Mouse (Mus musculus) liver, embryonic 11.5 days (tissue): Measurements from ENCODE around the gene Cd320. TPM values are rescaled to one million over a fixed set of nuclear protein-coding genes. Genes with fewer than 3 reads are reported as not detected.
"Not testable (repeated sequence)": the region's sequence is repeated elsewhere in the genome, so short reads cannot be mapped to it uniquely, and the experiment has no call there.

ENCODE experiments used
- ATAC-seq: fragments of 200-750 bp; cut with Nextera tagmentation; replicated peaks from 2 replicates; pipeline ENCODE4 v1.8.0; 2017; ENCODE audit warnings: moderate number of reproducible peaks, mild to moderate bottlenecking, moderate TSS enrichment, moderate library complexity; ENCODE audit not compliant: low FRiP score
- DNase-seq: peaks from one replicate; pipeline ENCODE4 v3.0.0-alpha.2; 2017; ENCODE audit warnings: low spot score
- H3K27ac ChIP-seq: fragments of 300-500 bp; sonication (generic); 2 replicates; pipeline ENCODE4 v1.5.1; 2014; ENCODE audit warnings: mild to moderate bottlenecking, low read depth, low read length, control low read depth
- H3K27me3 ChIP-seq: fragments of 300-500 bp; sonication (generic); replicated peaks from 2 replicates; pipeline ENCODE4 v1.6.1; 2014; ENCODE audit warnings: low read length, mixed read lengths; ENCODE audit not compliant: control insufficient read depth, insufficient read depth
- H3K36me3 ChIP-seq: fragments of 300-500 bp; sonication (generic); 2 replicates; pipeline ENCODE4 v1.6.1; 2014; ENCODE audit warnings: mild to moderate bottlenecking, low read length, moderate library complexity, mixed read lengths; ENCODE audit not compliant: control insufficient read depth, insufficient read depth
- H3K4me1 ChIP-seq: fragments of 300-500 bp; sonication (generic); replicated peaks from 2 replicates; pipeline ENCODE4 v1.6.1; 2014; ENCODE audit warnings: low read length, mixed read lengths; ENCODE audit not compliant: control insufficient read depth, insufficient read depth
- H3K4me2 ChIP-seq: fragments of 300-500 bp; sonication (generic); 2 replicates; pipeline ENCODE4 v1.6.1; 2014; ENCODE audit warnings: mild to moderate bottlenecking, control low read depth, moderate library complexity
- H3K4me3 ChIP-seq: fragments of 300-500 bp; sonication (generic); 2 replicates; pipeline ENCODE4 v1.5.1; 2014; ENCODE audit warnings: low read depth, low read length, control low read depth
- H3K9ac ChIP-seq: fragments of 300-500 bp; sonication (generic); 2 replicates; pipeline ENCODE4 v1.6.1; 2014; ENCODE audit warnings: low read depth, low read length, control low read depth
- H3K9me3 ChIP-seq: fragments of 300-500 bp; sonication (generic); 2 replicates; pipeline ENCODE4 v1.6.1; 2016; ENCODE audit warnings: low read length, inconsistent platforms, mixed read lengths; ENCODE audit not compliant: control insufficient read depth
- WGBS: fragments of 180-500 bp; shearing (Covaris S2); extraction: QIAGEN DNeasy Blood & Tissue Kit; methylation state at CpG from one replicate; pipeline ENCODE4 v1.1.7; 2014; 5-methylcytosine and 5-hydroxymethylcytosine counted together
- microRNA-seq: library from miRNA; unstranded; fragments of <30 nt; microRNA quantifications from one replicate; pipeline ENCODE4, GENCODE M21; 2017; ENCODE audit warnings: borderline number of aligned reads
- polyA plus RNA-seq: library from polyadenylated mRNA; unstranded; fragments of >200 nt; fragmentation: Nextera tagmentation; extraction: Ambion mirVana; gene quantifications from 2 replicates; pipeline ENCODE4 v1.2.1, GENCODE M21; 2014

Gene Cd320
- polyA plus RNA-seq, 1 experiment from 2014 or later = 44.1 TPM

DNA sequence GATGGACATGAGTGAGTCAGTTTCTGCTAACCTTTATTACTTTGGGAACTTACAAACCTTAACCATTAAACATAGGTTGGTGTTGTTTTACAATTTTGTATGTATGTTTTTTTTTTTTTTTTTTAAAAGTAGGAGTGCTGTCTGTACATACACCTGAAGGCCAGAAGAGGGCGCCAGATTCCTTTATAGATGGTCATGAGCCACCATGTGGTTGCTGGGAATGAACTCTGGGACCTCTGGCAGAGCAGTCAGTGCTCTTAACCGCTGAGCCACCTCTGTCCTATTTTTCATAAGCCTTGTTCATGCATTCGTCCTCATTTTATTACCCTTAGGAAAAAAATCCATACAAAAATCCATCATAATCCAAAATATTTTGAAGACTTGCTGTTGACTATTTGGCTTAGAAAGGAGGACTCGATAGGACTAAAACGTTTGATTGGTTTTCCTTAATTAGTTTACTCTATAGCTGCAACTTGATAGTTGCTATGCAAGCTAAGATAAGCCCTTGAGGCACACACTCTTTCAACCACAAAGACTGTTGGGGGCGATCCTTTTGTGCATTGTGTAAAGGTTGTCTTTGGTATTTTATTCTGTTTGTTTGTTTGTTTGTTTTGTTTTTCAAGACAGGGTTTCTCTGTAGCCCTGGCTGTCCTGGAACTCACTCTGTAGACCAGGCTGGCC, 54.4 kb downstream of the Cd320 start:
- no peaks in the 10 kb centered on the region for H3K36me3 ChIP-seq
- DNase-seq (no peak), ATAC-seq (no peak; the same call in 1 of the 2 replicates)
- no peak overlapping the region for H3K9ac ChIP-seq
- no peak overlapping the region for H3K4me3 ChIP-seq
- no peaks in the 10 kb centered on the region for H3K9me3 ChIP-seq
- 24% methylated on average over 6 of the region's 6 CpGs for WGBS
- no peak overlapping the region for H3K4me2 ChIP-seq
- H3K27me3 ChIP-seq = no peaks in the 10 kb centered on the region
- H3K27ac ChIP-seq = peak overlapping the region; percentile 25; the same call in 1 of the 2 replicates
- peaks cover 24% of the 10 kb centered on the region for H3K4me1 ChIP-seq

DNA sequence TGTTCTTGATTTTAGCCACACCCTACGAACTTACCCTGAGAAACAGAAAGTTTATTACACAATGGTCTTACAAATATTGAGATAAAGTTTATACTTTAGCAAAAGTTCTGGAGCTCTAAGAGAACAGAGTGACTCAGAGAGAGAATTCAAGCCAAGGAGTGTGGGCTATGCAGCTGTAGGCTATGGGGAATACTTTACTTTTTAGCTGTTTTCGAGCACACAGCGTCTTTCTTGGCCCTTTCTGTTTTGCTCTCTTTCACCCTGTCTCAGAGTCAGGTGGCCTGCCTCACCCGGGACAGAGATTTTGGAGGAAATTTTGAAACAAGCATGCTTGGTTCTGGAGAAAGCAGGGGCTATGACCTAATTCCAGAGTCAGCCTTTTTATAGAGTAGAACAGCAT, 55.3 kb downstream of the Cd320 start:
- not testable (repeated sequence) for H3K27ac ChIP-seq, H3K9ac ChIP-seq, H3K9me3 ChIP-seq, H3K4me2 ChIP-seq, H3K27me3 ChIP-seq, ATAC-seq, H3K4me3 ChIP-seq, DNase-seq, H3K36me3 ChIP-seq
- WGBS = 77% methylated on average over 4 of the region's 4 CpGs
- peaks cover 31% of the 10 kb centered on the region for H3K4me1 ChIP-seq

Small RNA genes within 50 kb of the gene (microRNA-seq; reads per million reads assigned to microRNA genes)
- not detected for gene Gm27740

Other genes starting within 250 kb of the Cd320 start
- 59.8 and 61.4 TPM in 2 replicates for gene Zfp414, start 214.0 kb upstream of the Cd320 start, polyA plus RNA-seq
- 0.82 and 1.6 TPM in 2 replicates for gene Pram1, start 205.0 kb upstream of the Cd320 start, polyA plus RNA-seq
- gene Hnrnpm, start 156.2 kb upstream of the Cd320 start, polyA plus RNA-seq = 410 and 431 TPM in 2 replicates
- 92.1 and 95.7 TPM in 2 replicates for gene March2, start 124.4 kb upstream of the Cd320 start, polyA plus RNA-seq
- gene Rab11b, start 82.6 kb upstream of the Cd320 start, polyA plus RNA-seq = 184 and 199 TPM in 2 replicates
- 28.1 and 31.9 TPM in 2 replicates for gene Angptl4, start 61.3 kb upstream of the Cd320 start, polyA plus RNA-seq
- 21.4 and 23.4 TPM in 2 replicates for gene Kank3, start 32.6 kb upstream of the Cd320 start, polyA plus RNA-seq
- gene Rps28, start 18.5 kb upstream of the Cd320 start, polyA plus RNA-seq = 1,026 and 1,173 TPM in 2 replicates
- 390 and 411 TPM in 2 replicates for gene Ndufa7, start 18.5 kb upstream of the Cd320 start, polyA plus RNA-seq
- not detected in 2 replicates for gene Gm7029, start 30.7 kb downstream of the Cd320 start, polyA plus RNA-seq
- 10.2 and 11.8 TPM in 2 replicates for gene Kifc1, start 47.6 kb downstream of the Cd320 start, polyA plus RNA-seq
- gene Platr17, start 62.0 kb downstream of the Cd320 start, polyA plus RNA-seq = 1.8 and 2.2 TPM in 2 replicates
- gene Daxx, start 66.3 kb downstream of the Cd320 start, polyA plus RNA-seq = 46.9 and 52.9 TPM in 2 replicates
- gene Tapbp, start 72.8 kb downstream of the Cd320 start, polyA plus RNA-seq = 28.1 and 29.1 TPM in 2 replicates
- 12.4 and 13.0 TPM in 2 replicates for gene Zbtb22, start 72.8 kb downstream of the Cd320 start, polyA plus RNA-seq
- 22.1 and 25.6 TPM in 2 replicates for gene Rgl2, start 86.5 kb downstream of the Cd320 start, polyA plus RNA-seq
- gene Pfdn6, start 97.3 kb downstream of the Cd320 start, polyA plus RNA-seq = 266 and 286 TPM in 2 replicates
- gene Wdr46, start 97.6 kb downstream of the Cd320 start, polyA plus RNA-seq = 62.6 and 67.0 TPM in 2 replicates
- gene B3galt4, start 108.4 kb downstream of the Cd320 start, polyA plus RNA-seq = 2.9 and 3.5 TPM in 2 replicates
- gene Vps52, start 112.7 kb downstream of the Cd320 start, polyA plus RNA-seq = 47.2 and 49.1 TPM in 2 replicates
- gene Rps18, start 112.9 kb downstream of the Cd320 start, polyA plus RNA-seq = 2,164 and 2,343 TPM in 2 replicates
- gene H2-K1, start 157.3 kb downstream of the Cd320 start, polyA plus RNA-seq = 82.7 and 84.9 TPM in 2 replicates
- gene Ring1, start 181.6 kb downstream of the Cd320 start, polyA plus RNA-seq = 3.4 and 5.5 TPM in 2 replicates
- gene H2-Ke6, start 185.0 kb downstream of the Cd320 start, polyA plus RNA-seq = 34.2 and 45.1 TPM in 2 replicates
- 73.9 and 75.9 TPM in 2 replicates for gene Slc39a7, start 188.6 kb downstream of the Cd320 start, polyA plus RNA-seq
- 30.8 and 31.5 TPM in 2 replicates for gene Rxrb, start 188.7 kb downstream of the Cd320 start, polyA plus RNA-seq
- gene Col11a2, start 196.3 kb downstream of the Cd320 start, polyA plus RNA-seq = 0.61 and 0.67 TPM in 2 replicates
- gene H2-Oa, start 249.2 kb downstream of the Cd320 start, polyA plus RNA-seq = 0.26 and 0.56 TPM in 2 replicates